Mouse (Mus musculus) MEL (cell line): ENCODE data around the gene Tor1aip2. TPM values are rescaled to one million over a fixed set of nuclear protein-coding genes. Genes with fewer than 3 reads are reported as not detected.
A peak's percentile ranks its signal among the peaks of the same experiment; 100 is the strongest.

ENCODE experiments used
- DNase-seq: peaks from one replicate; pipeline ENCODE4 v3.0.0; 2011; ENCODE audit warnings: low read depth, low spot score
- H3K27ac ChIP-seq: 2 replicates; pipeline ENCODE4 v1.5.1; 2012; ENCODE audit warnings: low read depth, mild to moderate bottlenecking, control low read depth, low read length, moderate library complexity; ENCODE audit not compliant: control insufficient read depth
- H3K27me3 ChIP-seq, 2 experiments: fragments of 150-350 bp in 1 of 2; sonication (generic) in 1 of 2; 2 replicates each; pipeline ENCODE4 v1.6.1; 2012; ENCODE audit warnings: low read length in 2 of 2, mild to moderate bottlenecking in 2 of 2, improper control_type of control experiment in 1 of 2, moderate library complexity in 1 of 2; ENCODE audit not compliant: insufficient read depth in 2 of 2, control insufficient read depth in 1 of 2
- H3K36me3 ChIP-seq, 2 experiments: 2 replicates each; pipeline ENCODE4 v1.6.1; 2012 to 2014; ENCODE audit warnings: low read length in 2 of 2, improper control_type of control experiment in 1 of 2, inconsistent platforms in 1 of 2, mild to moderate bottlenecking in 1 of 2; ENCODE audit not compliant: insufficient read depth in 2 of 2, control insufficient read depth in 1 of 2
- H3K4me1 ChIP-seq, 2 experiments: fragments of 150-350 bp in 1 of 2; sonication (generic) in 1 of 2; 2 replicates each; pipeline ENCODE4 v1.6.1; 2012; ENCODE audit warnings: low read length in 2 of 2, improper control_type of control experiment in 1 of 2, mild to moderate bottlenecking in 1 of 2; ENCODE audit not compliant: insufficient read depth in 2 of 2, control insufficient read depth in 1 of 2
- H3K4me3 ChIP-seq, 2 experiments: fragments of 150-350 bp in 1 of 2; sonication (generic) in 1 of 2; 2 replicates each; pipeline ENCODE4 v1.5.1; 2012; ENCODE audit warnings: low read depth in 2 of 2, low read length in 2 of 2, mild to moderate bottlenecking in 2 of 2, moderate library complexity in 2 of 2, control low read depth in 1 of 2, improper control_type of control experiment in 1 of 2; ENCODE audit not compliant: control insufficient read depth in 1 of 2, insufficient read depth in 1 of 2
- H3K79me2 ChIP-seq: 2 replicates; pipeline ENCODE4 v1.6.1; 2012; ENCODE audit warnings: mild to moderate bottlenecking, low read length, moderate library complexity; ENCODE audit not compliant: control insufficient read depth, poor library complexity, insufficient read depth
- H3K9ac ChIP-seq: 2 replicates; pipeline ENCODE4 v1.6.1; 2012; ENCODE audit warnings: low read depth, mild to moderate bottlenecking, control low read depth, low read length, moderate library complexity; ENCODE audit not compliant: control insufficient read depth, poor library complexity, severe bottlenecking
- H3K9me3 ChIP-seq: fragments of 150-350 bp; sonication (generic); replicated peaks from 2 replicates; pipeline ENCODE4 v1.6.1; 2012; ENCODE audit warnings: mild to moderate bottlenecking, low read length, improper control_type of control experiment, moderate library complexity; ENCODE audit not compliant: insufficient read depth
- CHD2 ChIP-seq: IDR thresholded peaks from 2 replicates; pipeline ENCODE4 v1.6.1; 2011; ENCODE audit warnings: low read length, improper control_type of control experiment
- CTCF ChIP-seq, 3 experiments: IDR thresholded peaks in 2 of 3; conservative IDR thresholded peaks in 1 of 3; 2 replicates each; pipeline ENCODE4 v1.5.1; 2011 to 2012; ENCODE audit warnings: low read length in 3 of 3, low read depth in 2 of 3, mild to moderate bottlenecking in 2 of 3, improper control_type of control experiment in 1 of 3, inconsistent platforms in 1 of 3, mixed read lengths in 1 of 3, moderate library complexity in 1 of 3; ENCODE audit not compliant: control insufficient read depth in 1 of 3, insufficient read depth in 1 of 3, poor library complexity in 1 of 3, severe bottlenecking in 1 of 3
- ELF1 ChIP-seq: IDR thresholded peaks from 2 replicates; pipeline ENCODE4 v1.6.1; 2014; ENCODE audit warnings: low read depth, mild to moderate bottlenecking, inconsistent platforms, low read length, improper control_type of control experiment, moderate library complexity
- EP300 ChIP-seq, 2 experiments: IDR thresholded peaks; 2 replicates each; pipeline ENCODE4 v1.6.1; 2011; ENCODE audit warnings: improper control_type of control experiment in 2 of 2, low read length in 2 of 2, low read depth in 1 of 2, mild to moderate bottlenecking in 1 of 2
- ETS1 ChIP-seq: IDR thresholded peaks from 2 replicates; pipeline ENCODE4 v1.6.1; 2012; ENCODE audit warnings: low read depth, mild to moderate bottlenecking, inconsistent platforms, low read length, improper control_type of control experiment, moderate library complexity
- GABPA ChIP-seq: IDR thresholded peaks from 2 replicates; pipeline ENCODE4 v1.6.1; 2012; ENCODE audit warnings: low read depth, mild to moderate bottlenecking, inconsistent platforms, low read length, improper control_type of control experiment, moderate library complexity
- HCFC1 ChIP-seq: IDR thresholded peaks from 2 replicates; pipeline ENCODE4 v1.6.1; 2012; ENCODE audit warnings: low read depth, mild to moderate bottlenecking, inconsistent platforms, low read length, improper control_type of control experiment, moderate library complexity
- MAX ChIP-seq: IDR thresholded peaks from 2 replicates; pipeline ENCODE4 v1.6.1; 2011; ENCODE audit warnings: low read length, improper control_type of control experiment
- NRF1 ChIP-seq: IDR thresholded peaks from 2 replicates; pipeline ENCODE4 v1.6.1; 2014; ENCODE audit warnings: low read depth, mild to moderate bottlenecking, inconsistent platforms, low read length, improper control_type of control experiment, moderate library complexity; ENCODE audit not compliant: poor library complexity, insufficient read depth, severe bottlenecking
- POLR2A ChIP-seq, 2 experiments: IDR thresholded peaks; 2 replicates each; pipeline ENCODE4 v1.6.1; 2011 to 2012; ENCODE audit warnings: low read length in 2 of 2, mild to moderate bottlenecking in 2 of 2, control low read depth in 1 of 2, improper control_type of control experiment in 1 of 2, low read depth in 1 of 2, moderate library complexity in 1 of 2; ENCODE audit not compliant: control insufficient read depth in 1 of 2, insufficient read depth in 1 of 2, poor library complexity in 1 of 2
- POLR2AphosphoS5 ChIP-seq: IDR thresholded peaks from 2 replicates; pipeline ENCODE4 v1.6.1; 2012; ENCODE audit warnings: low read depth, borderline replicate concordance, mild to moderate bottlenecking, inconsistent platforms, low read length, moderate library complexity, mixed read lengths
- RAD21 ChIP-seq: IDR thresholded peaks from 2 replicates; pipeline ENCODE4 v1.6.1; 2011; ENCODE audit warnings: mild to moderate bottlenecking, low read depth, low read length, improper control_type of control experiment
- RCOR1 ChIP-seq: IDR thresholded peaks from 2 replicates; pipeline ENCODE4 v1.6.1; 2012; ENCODE audit warnings: low read depth, mild to moderate bottlenecking, inconsistent platforms, low read length, improper control_type of control experiment
- SIN3A ChIP-seq: IDR thresholded peaks from 2 replicates; pipeline ENCODE4 v1.6.1; 2012; ENCODE audit warnings: low read length, improper control_type of control experiment, inconsistent platforms
- TAL1 ChIP-seq: IDR thresholded peaks from 2 replicates; pipeline ENCODE4 v1.6.1; 2012; ENCODE audit warnings: mild to moderate bottlenecking, inconsistent platforms, low read length, moderate library complexity, mixed read lengths
- USF2 ChIP-seq, 2 experiments: IDR thresholded peaks; 2 replicates each; pipeline ENCODE4 v1.6.1; 2011 to 2012; ENCODE audit warnings: improper control_type of control experiment in 2 of 2, low read length in 2 of 2, borderline replicate concordance in 1 of 2, inconsistent platforms in 1 of 2, low read depth in 1 of 2, mild to moderate bottlenecking in 1 of 2; ENCODE audit not compliant: insufficient read depth in 1 of 2
- ZC3H11A ChIP-seq: IDR thresholded peaks from 2 replicates; pipeline ENCODE4 v1.6.1; 2012; ENCODE audit warnings: low read depth, mild to moderate bottlenecking, inconsistent platforms, low read length, improper control_type of control experiment
- ZMIZ1 ChIP-seq: IDR thresholded peaks from 2 replicates; pipeline ENCODE4 v1.6.1; 2012; ENCODE audit warnings: low read depth, mild to moderate bottlenecking, inconsistent platforms, low read length, improper control_type of control experiment, moderate library complexity
- polyA plus RNA-seq, 2 experiments: library from polyadenylated mRNA; stranded (reverse) in 1 of 2; unstranded in 1 of 2; fragments of >175 nt in 1 of 2; fragments of >200 nt in 1 of 2; gene quantifications; 2 replicates each; pipeline versions ENCODE4 v1.2.1 to v1.2.4; 2012; ENCODE audit warnings: low replicate concordance in 2 of 2, low read depth in 1 of 2; ENCODE audit not compliant: insufficient read length in 2 of 2, insufficient read depth in 1 of 2, missing spikeins in 1 of 2
- total RNA-seq: library from RNA; depleted of rRNA; stranded (reverse); fragments of 300-350 nt; gene quantifications from 2 replicates; pipeline ENCODE4 v1.2.3, GENCODE M21; 2012

Gene Tor1aip2
- total and polyA plus RNA-seq, 3 experiments = 47.1 to 48.1 TPM; not detected in 1

DNA sequence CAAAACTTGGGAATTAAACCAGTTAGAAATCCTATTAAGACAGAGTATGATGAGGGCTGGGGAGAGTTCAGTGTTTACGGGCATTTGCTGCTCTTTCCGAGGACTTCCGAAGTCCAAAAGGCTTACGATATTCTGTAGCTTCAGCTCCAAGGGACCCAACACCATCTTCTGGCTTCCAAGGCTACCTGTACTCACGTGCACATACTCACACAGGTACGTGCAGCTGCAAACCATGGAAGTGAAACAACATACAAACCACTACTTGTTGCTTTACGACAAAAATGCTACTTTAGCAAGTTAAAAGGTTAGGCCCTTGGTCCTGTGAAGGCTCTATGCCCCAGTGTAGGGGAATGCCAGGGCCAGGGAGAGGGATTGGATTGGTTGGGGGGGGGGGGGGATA, 1.3 kb upstream of the Tor1aip2 start:
- Histone ChIP-seq H3K79me2 (peaks cover 28% of the 10 kb centered on the region), H3K27ac (no peak overlapping the region), H3K27me3 (no peaks in the 10 kb centered on the region), H3K9ac (no peak overlapping the region), H3K4me1 (peaks cover 3 to 5% of the 10 kb centered on the region in 2 experiments; a peak in 3 of 4 replicates), H3K36me3 (peaks cover 3 to 11% of the 10 kb centered on the region in 2 experiments), H3K4me3 (no peak overlapping the region), H3K9me3 (no peaks in the 10 kb centered on the region)
- TF ChIP-seq NRF1 (no peak), RAD21 (no peak), EP300 (IDR thresholded peaks at IDR 0.05; ENCODE audit: low read depth in 1 of 2, low read length in 2 of 2) (no peak), ETS1 (no peak), ZMIZ1 (no peak), CHD2 (no peak), RCOR1 (no peak), HCFC1 (no peak)
- DNase-seq = no peak

DNA sequence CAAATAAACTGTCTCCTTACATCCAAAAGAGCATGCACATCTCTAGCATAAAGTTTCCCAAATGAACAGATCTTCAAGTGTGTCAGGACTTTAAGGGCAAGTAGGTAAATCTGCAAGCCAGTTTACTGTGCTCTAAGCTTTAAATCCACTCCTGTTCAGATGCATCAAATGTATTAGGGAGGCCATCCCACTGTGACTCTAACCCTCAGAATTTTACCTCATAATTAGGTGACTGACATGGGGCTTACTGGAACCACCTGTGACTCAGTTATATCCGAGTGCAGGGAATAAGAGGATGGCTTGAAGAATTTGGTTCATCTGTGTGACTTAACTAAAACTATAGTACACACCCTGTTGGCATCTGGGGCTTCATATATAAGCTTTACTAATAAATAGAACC, 542 bp upstream of the Tor1aip2 start:
- H3K27me3 ChIP-seq = no peaks in the 10 kb centered on the region
- peak; percentile 39 for DNase-seq

More for the DNA sequence above, 542 bp upstream of the Tor1aip2 start:
- Histone ChIP-seq H3K4me3 (peak overlapping the region; percentile 89 to 94), H3K4me1 (peaks cover 3 to 5% of the 10 kb centered on the region in 2 experiments; a peak in 3 of 4 replicates), H3K27ac (0 out of 2 replicates have a peak overlapping the region, but pooled peaks have one; percentile 12), H3K9me3 (no peaks in the 10 kb centered on the region), H3K79me2 (peaks cover 32% of the 10 kb centered on the region), H3K36me3 (peaks cover 3 to 11% of the 10 kb centered on the region in 2 experiments)
- TF ChIP-seq GABPA (no peak), POLR2A (IDR thresholded peaks at IDR 0.05; ENCODE audit: control insufficient read depth in 1 of 2, insufficient read depth in 1 of 2, low read depth in 1 of 2, low read length in 2 of 2, poor library complexity in 1 of 2) (no peak), RAD21 (no peak), POLR2AphosphoS5 (no peak), TAL1 (no peak), ZC3H11A (no peak), ELF1 (no peak), NRF1 (no peak), EP300 (IDR thresholded peaks at IDR 0.05; ENCODE audit: low read depth in 1 of 2, low read length in 2 of 2) (no peak), CTCF (IDR thresholded peaks at IDR 0.05 in 2 of 3, conservative IDR thresholded peaks at IDR 0.05 in 1 of 3; ENCODE audit: control insufficient read depth in 1 of 3, insufficient read depth in 1 of 3, low read depth in 2 of 3, low read length in 3 of 3, poor library complexity in 1 of 3, severe bottlenecking in 1 of 3) (no peak), SIN3A (no peak), RCOR1 (no peak), USF2 (IDR thresholded peaks at IDR 0.05; ENCODE audit: borderline replicate concordance in 1 of 2, insufficient read depth in 1 of 2, low read depth in 1 of 2, low read length in 2 of 2) (no peak), MAX (no peak)
- TF ChIP-seq, all 39 proteins: peak for 0
- H3K9ac ChIP-seq = peak overlapping the region; percentile 100
